Mouse (Mus musculus) forebrain, embryonic 11.5 days (tissue): ENCODE results near the gene Cpsf3. TPM values are rescaled to one million over a fixed set of nuclear protein-coding genes. Genes with fewer than 3 reads are reported as not detected.

ENCODE experiments used
- ATAC-seq: fragments of 200-750 bp; cut with Nextera tagmentation; replicated peaks from 2 replicates; pipeline ENCODE4 v1.8.0; 2017; ENCODE audit warnings: moderate TSS enrichment; ENCODE audit not compliant: low FRiP score
- DNase-seq: peaks from one replicate; pipeline ENCODE4 v3.0.0-alpha.2; 2017; ENCODE audit warnings: low spot score
- H3K27ac ChIP-seq: fragments of 300-500 bp; sonication (generic); 2 replicates; pipeline ENCODE4 v1.5.1; 2014; ENCODE audit warnings: low read depth, low read length
- H3K27me3 ChIP-seq: fragments of 300-500 bp; sonication (generic); 2 replicates; pipeline ENCODE4 v1.6.1; 2014; ENCODE audit warnings: mild to moderate bottlenecking, low read length, mixed read lengths; ENCODE audit not compliant: control insufficient read depth, insufficient read depth
- H3K36me3 ChIP-seq: fragments of 300-500 bp; sonication (generic); 2 replicates; pipeline ENCODE4 v1.6.1; 2014; ENCODE audit warnings: mild to moderate bottlenecking, low read length, moderate library complexity, mixed read lengths; ENCODE audit not compliant: control insufficient read depth, insufficient read depth
- H3K4me1 ChIP-seq: fragments of 300-500 bp; sonication (generic); replicated peaks from 2 replicates; pipeline ENCODE4 v1.6.1; 2014; ENCODE audit warnings: low read length, mixed read lengths; ENCODE audit not compliant: control insufficient read depth, insufficient read depth
- H3K4me2 ChIP-seq: fragments of 300-500 bp; sonication (generic); 2 replicates; pipeline ENCODE4 v1.6.1; 2014; ENCODE audit warnings: low read depth, mild to moderate bottlenecking, low read length, moderate library complexity, mixed read lengths; ENCODE audit not compliant: severe bottlenecking
- H3K4me3 ChIP-seq: fragments of 300-500 bp; sonication (generic); 2 replicates; pipeline ENCODE4 v1.5.1; 2014; ENCODE audit warnings: low read depth, low read length
- H3K9ac ChIP-seq: fragments of 300-500 bp; sonication (generic); 2 replicates; pipeline ENCODE4 v1.6.1; 2014; ENCODE audit warnings: low read length
- H3K9me3 ChIP-seq: fragments of 300-500 bp; sonication (generic); 2 replicates; pipeline ENCODE4 v1.6.1; 2016; ENCODE audit warnings: low read length, mixed read lengths; ENCODE audit not compliant: control insufficient read depth
- WGBS: fragments of 180-500 bp; shearing (Covaris S2); extraction: QIAGEN DNeasy Blood & Tissue Kit; methylation state at CpG from one replicate; pipeline ENCODE4 v1.1.7; 2014; 5-methylcytosine and 5-hydroxymethylcytosine counted together
- polyA plus RNA-seq: library from polyadenylated mRNA; unstranded; fragments of >200 nt; fragmentation: Nextera tagmentation; extraction: Ambion mirVana; gene quantifications from 2 replicates; pipeline ENCODE4 v1.2.1, GENCODE M21; 2014

Cpsf3 gene
- 130 and 142 TPM in 2 replicates for polyA plus RNA-seq

GRCm38 (mm10) chr12:21284761-21285441, at the start of gene Cpsf3:
TSS of gene Cpsf3 (plus strand) at chr12:21285391.
- H3K9me3 ChIP-seq, result no peaks in the 10 kb centered on the region
- no peaks in the 10 kb centered on the region for H3K36me3 ChIP-seq
- peaks cover 6% of the 10 kb centered on the region for H3K4me1 ChIP-seq
- H3K27ac ChIP-seq, result peak within 1 kb of the TSS; percentile 75
- 55% methylated on average over 11 of the region's 11 CpGs for WGBS
- H3K9ac ChIP-seq, result peak within 1 kb of the TSS; percentile 85
- H3K27me3 ChIP-seq, result no peaks in the 10 kb centered on the region
- ATAC-seq (no peak), DNase-seq (no peak)
- peak within 1 kb of the TSS; percentile 56 for H3K4me3 ChIP-seq
- H3K4me2 ChIP-seq, result peak within 1 kb of the TSS; percentile 67

DNA sequence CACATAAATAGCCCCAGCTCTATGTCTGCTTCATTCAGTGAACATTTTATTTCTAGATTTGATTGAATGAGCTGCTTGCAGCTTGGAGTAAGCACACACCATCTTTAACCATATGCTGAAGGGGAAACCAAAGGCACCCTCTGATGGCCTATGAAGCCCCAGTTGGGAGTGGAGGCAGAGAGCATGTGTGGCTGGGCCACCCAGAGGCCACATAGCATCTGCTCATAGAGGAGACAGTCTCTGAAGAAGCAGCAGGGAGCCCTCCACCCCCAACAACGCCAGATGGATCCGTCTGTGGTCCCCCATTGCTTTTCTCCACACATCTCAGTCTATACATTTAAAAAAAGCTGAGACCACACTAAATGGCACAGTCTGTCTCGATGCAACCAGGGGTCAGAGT, 43.2 kb upstream of the Cpsf3 start:
- DNase-seq (no peak), ATAC-seq (no peak)
- Histone ChIP-seq H3K4me3 (no peak overlapping the region), H3K9me3 (no peaks in the 10 kb centered on the region), H3K36me3 (no peaks in the 10 kb centered on the region; the same call in 1 of the 2 replicates), H3K4me2 (no peak overlapping the region), H3K27me3 (no peaks in the 10 kb centered on the region), H3K4me1 (no peaks in the 10 kb centered on the region), H3K9ac (no peak overlapping the region), H3K27ac (no peak overlapping the region)
- WGBS, result 72% methylated on average over 3 of the region's 3 CpGs

DNA sequence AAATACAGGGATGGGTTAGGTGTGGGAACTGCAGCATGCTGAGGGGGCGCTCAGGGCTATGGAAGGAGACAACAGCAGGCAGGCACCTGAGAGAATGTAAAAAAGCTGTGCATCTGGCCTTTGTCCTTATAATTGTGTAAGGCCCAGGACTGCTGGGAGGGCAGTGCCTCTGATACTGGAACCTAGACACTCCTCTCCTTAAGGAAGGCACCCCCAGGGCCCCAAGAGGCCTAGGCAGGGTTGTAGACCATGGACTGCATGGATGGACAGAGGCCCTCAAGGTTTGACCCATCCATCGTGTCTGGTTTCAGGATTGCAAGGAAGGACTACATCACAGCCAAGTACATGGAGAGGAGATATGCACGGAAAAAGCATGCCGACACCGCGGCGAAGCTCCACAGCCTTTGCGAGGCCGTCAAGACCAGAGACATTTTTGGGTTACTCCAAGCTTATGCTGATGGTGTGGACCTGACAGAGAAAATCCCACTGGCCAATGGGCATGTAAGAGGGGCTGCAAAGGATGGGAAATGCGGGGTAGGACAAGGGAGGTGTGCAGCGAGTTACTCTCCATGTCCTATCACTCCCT, 40.7 kb upstream of the Cpsf3 start:
- Histone ChIP-seq H3K4me3 (no peak overlapping the region), H3K9ac (no peak overlapping the region), H3K4me1 (no peaks in the 10 kb centered on the region), H3K27ac (no peak overlapping the region), H3K36me3 (peaks cover 3% of the 10 kb centered on the region; the same call in 1 of the 2 replicates), H3K9me3 (no peaks in the 10 kb centered on the region), H3K4me2 (no peak overlapping the region), H3K27me3 (no peaks in the 10 kb centered on the region)
- ATAC-seq (no peak), DNase-seq (no peak)
- WGBS, result 97% methylated on average over 11 of the region's 11 CpGs

- Histone ChIP-seq H3K9ac (no peak overlapping the region), H3K4me1 (no peaks in the 10 kb centered on the region), H3K27ac (no peak overlapping the region), H3K27me3 (no peaks in the 10 kb centered on the region), H3K36me3 (peaks cover 16% of the 10 kb centered on the region; the same call in 1 of the 2 replicates), H3K4me3 (no peak overlapping the region), H3K9me3 (no peaks in the 10 kb centered on the region), H3K4me2 (no peak overlapping the region)
- 88% methylated on average over 7 of the region's 7 CpGs for WGBS
- ATAC-seq (no peak), DNase-seq (no peak)
Observed at GRCm38 (mm10) chr12:21247711-21248392, 37.3 kb upstream of the Cpsf3 start.

DNA sequence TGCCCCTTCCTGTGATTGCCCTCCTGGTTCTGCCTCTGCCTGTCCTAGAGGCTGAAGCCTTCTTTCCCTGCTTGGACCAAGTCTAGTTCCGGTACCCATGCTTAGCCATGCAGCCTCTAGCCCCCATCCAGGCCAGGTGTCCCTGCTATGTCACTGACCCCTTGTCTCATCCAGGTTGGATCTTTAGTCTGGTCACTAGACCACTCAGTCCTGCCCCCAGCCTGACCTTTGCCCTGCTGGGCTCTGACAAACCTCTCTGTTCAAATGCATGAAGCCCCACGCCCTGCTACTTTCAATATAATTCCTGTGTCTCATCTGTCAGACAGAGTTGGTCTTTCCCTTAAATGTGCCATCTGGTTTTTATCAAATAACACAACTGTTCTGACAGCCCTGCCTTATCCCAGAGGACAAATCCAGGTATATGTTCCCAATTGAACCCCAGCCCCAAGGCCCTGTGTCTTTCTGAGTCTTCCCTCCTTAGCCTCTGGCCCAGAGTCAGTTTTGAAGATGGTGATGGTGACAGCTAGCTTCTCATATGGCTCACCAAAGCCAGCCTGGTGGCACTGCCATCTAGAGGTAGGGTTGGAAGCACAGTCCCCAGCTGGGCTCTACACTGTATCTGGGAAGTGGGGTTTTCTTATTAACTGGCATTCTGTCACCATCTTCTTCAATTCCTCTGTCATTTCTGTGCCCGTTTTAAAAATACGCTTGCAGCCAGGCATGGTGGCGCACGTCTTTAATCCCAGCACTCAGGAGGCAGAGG, 24.5 kb upstream of the Cpsf3 start:
- H3K9ac ChIP-seq, result no peak overlapping the region
- H3K4me3 ChIP-seq, result no peak overlapping the region
- H3K27me3 ChIP-seq, result no peaks in the 10 kb centered on the region
- WGBS, result 89% methylated on average over 6 of the region's 6 CpGs
- H3K4me1 ChIP-seq, result no peaks in the 10 kb centered on the region
- no peak for DNase-seq
- no peak for ATAC-seq
- H3K4me2 ChIP-seq, result no peak overlapping the region
- no peaks in the 10 kb centered on the region for H3K9me3 ChIP-seq
- peaks cover 4% of the 10 kb centered on the region; the same call in 1 of the 2 replicates for H3K36me3 ChIP-seq
- no peak overlapping the region for H3K27ac ChIP-seq

- no peaks in the 10 kb centered on the region for H3K4me1 ChIP-seq
- H3K27me3 ChIP-seq, result no peaks in the 10 kb centered on the region
- no peak overlapping the region for H3K4me2 ChIP-seq
- WGBS, result 88% methylated on average over 4 of the region's 4 CpGs
- no peaks in the 10 kb centered on the region for H3K9me3 ChIP-seq
- no peak overlapping the region for H3K9ac ChIP-seq
- ATAC-seq (no peak), DNase-seq (no peak)
- no peak overlapping the region for H3K27ac ChIP-seq
- peaks cover 4% of the 10 kb centered on the region; the same call in 1 of the 2 replicates for H3K36me3 ChIP-seq
- no peak overlapping the region for H3K4me3 ChIP-seq
Observed at GRCm38 (mm10) chr12:21261521-21261920, 23.7 kb upstream of the Cpsf3 start.

DNA sequence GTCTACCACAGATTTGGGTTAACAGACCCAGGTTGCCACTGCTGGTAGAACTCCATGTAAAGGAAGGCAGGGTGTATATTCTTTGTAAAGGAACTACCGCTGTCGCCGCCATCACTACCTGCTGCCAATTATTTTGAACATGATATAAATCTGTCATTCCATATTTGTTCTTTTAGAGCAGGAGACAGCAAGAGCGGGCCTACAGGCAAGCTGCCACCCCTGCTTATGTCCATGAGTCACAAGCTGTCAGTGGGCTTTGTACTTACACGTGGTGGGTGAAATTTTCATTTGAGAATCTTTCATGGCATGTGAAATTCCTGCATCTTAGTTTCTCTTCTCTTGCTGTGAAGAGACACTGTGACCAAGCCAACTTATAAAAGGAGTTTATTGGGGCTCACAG, 21.9 kb upstream of the Cpsf3 start:
- Histone ChIP-seq H3K4me2 (no peak overlapping the region), H3K36me3 (peaks cover under 1% of the 10 kb centered on the region; the same call in 1 of the 2 replicates), H3K9ac (no peak overlapping the region), H3K4me1 (no peaks in the 10 kb centered on the region), H3K27ac (no peak overlapping the region), H3K9me3 (no peaks in the 10 kb centered on the region), H3K4me3 (no peak overlapping the region), H3K27me3 (no peaks in the 10 kb centered on the region)
- DNase-seq, result no peak
- ATAC-seq, result no peak
- WGBS, result 94% methylated on average over 5 of the region's 5 CpGs

DNA sequence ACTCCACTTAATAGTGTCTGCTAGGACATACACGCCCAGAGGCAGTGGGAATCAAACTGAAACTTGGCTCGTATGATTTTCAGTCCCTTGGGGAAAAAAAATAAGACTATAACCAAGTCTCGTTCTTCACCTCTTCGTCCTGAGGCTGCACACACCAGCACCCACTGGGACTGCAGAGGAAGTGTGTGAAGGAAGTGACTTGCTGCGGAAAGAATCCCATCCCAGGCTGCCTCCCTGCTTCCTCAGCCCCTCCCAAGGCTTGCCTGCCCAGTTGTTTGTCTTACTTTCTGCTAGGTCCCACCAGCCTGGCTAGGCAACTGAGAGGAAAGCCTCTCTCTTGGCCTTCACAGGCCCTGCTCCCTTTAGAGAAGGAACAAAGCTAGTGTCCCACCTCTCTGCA, 20.9 kb upstream of the Cpsf3 start:
- ATAC-seq, result no peak
- Histone ChIP-seq H3K36me3 (no peaks in the 10 kb centered on the region; the same call in 1 of the 2 replicates), H3K4me1 (no peaks in the 10 kb centered on the region)

More for the DNA sequence above, 20.9 kb upstream of the Cpsf3 start:
- Histone ChIP-seq H3K4me3 (no peak overlapping the region), H3K4me2 (no peak overlapping the region), H3K27me3 (no peaks in the 10 kb centered on the region), H3K27ac (no peak overlapping the region), H3K9me3 (no peaks in the 10 kb centered on the region), H3K9ac (no peak overlapping the region)
- DNase-seq, result no peak
- WGBS, result 87% methylated on average over 5 of the region's 5 CpGs
